In genomic region chr3:126596491-126597160, GRCm38 (mm10) we compare ENCODE assay signal across 8 mouse cellular contexts. TPM values are rescaled to one million over a fixed set of nuclear protein-coding genes. Genes with fewer than 3 reads are reported as not detected.
DNase-seq lines count a peak whose midpoint lies in the region; ATAC-seq and TF ChIP-seq lines count a peak whose summit lies in the region.

No protein-coding gene starts in this region.

- peak overlapping the region; percentile 76 for H3K9ac ChIP-seq in ES-Bruce4 (ENCODE audit: low read depth, poor library complexity, severe bottlenecking)
- H3K9ac ChIP-seq in forebrain, embryonic 15.5 days (replicated peaks), result peak overlapping the region; percentile 61
- peak overlapping the region; percentile 81 for H3K9ac ChIP-seq in neural tube, embryonic 15.5 days (replicated peaks)

- TF ChIP-seq CTCF in ES-Bruce4 (IDR thresholded peaks at IDR 0.05; ENCODE audit: low read depth, low read length), result no peak
- TF ChIP-seq CTCF in layer of hippocampus, adult 2 months (conservative IDR thresholded peaks at IDR 0.05), result peak; percentile 71
- no peak for TF ChIP-seq CTCF in lung, adult 2 months (IDR thresholded peaks at IDR 0.05; ENCODE audit: insufficient read depth, low read length)

- H3K9me3 ChIP-seq in ES-Bruce4 (replicated peaks; ENCODE audit: control insufficient read depth, insufficient read depth, low read length, poor library complexity, severe bottlenecking), result no peaks in the 10 kb centered on the region
- H3K9me3 ChIP-seq in forebrain, embryonic 15.5 days, result no peaks in the 10 kb centered on the region
- H3K9me3 ChIP-seq in neural tube, embryonic 15.5 days (replicated peaks), result no peaks in the 10 kb centered on the region

- H3K27me3 ChIP-seq in ES-Bruce4 (ENCODE audit: control insufficient read depth, insufficient read depth, low read length, poor library complexity, severe bottlenecking), result no peaks in the 10 kb centered on the region
- no peaks in the 10 kb centered on the region for H3K27me3 ChIP-seq in forebrain, embryonic 15.5 days
- H3K27me3 ChIP-seq in neural tube, embryonic 15.5 days (replicated peaks), result no peaks in the 10 kb centered on the region

- peak; percentile 74 for ATAC-seq in cerebellum, adult (ENCODE audit: insufficient number of reproducible peaks, low FRiP score, low TSS enrichment)
- ATAC-seq in forebrain, embryonic 15.5 days (replicated peaks), result peak; percentile 94
- peak; percentile 92 for ATAC-seq in neural tube, embryonic 15.5 days (ENCODE audit: low FRiP score)

- TF ChIP-seq EP300 in ES-Bruce4 (IDR thresholded peaks at IDR 0.05; ENCODE audit: insufficient read depth, low read depth, low read length), result no peak

- no peak for TF ChIP-seq POLR2A in ES-Bruce4 (IDR thresholded peaks at IDR 0.05; ENCODE audit: insufficient read depth, low read length)
- no peak; the same call in none of the 2 replicates for TF ChIP-seq POLR2A in lung, adult 2 months (IDR thresholded peaks at IDR 0.05; ENCODE audit: borderline replicate concordance, extremely low read depth, low read depth, low read length)

- H3K4me1 ChIP-seq in ES-Bruce4 (ENCODE audit: control insufficient read depth, insufficient read depth, low read length), result no peaks in the 10 kb centered on the region
- peaks cover 21% of the 10 kb centered on the region for H3K4me1 ChIP-seq in forebrain, embryonic 15.5 days
- no peaks in the 10 kb centered on the region for H3K4me1 ChIP-seq in lung, adult 2 months (ENCODE audit: control insufficient read depth, insufficient read depth, low read length)
- H3K4me1 ChIP-seq in neural tube, embryonic 15.5 days, result peaks cover 19% of the 10 kb centered on the region

- peak overlapping the region; percentile 62 for H3K27ac ChIP-seq in ES-Bruce4 (ENCODE audit: insufficient read depth, low read length)
- peak overlapping the region; percentile 91 for H3K27ac ChIP-seq in forebrain, embryonic 15.5 days (replicated peaks)
- peak overlapping the region; percentile 95 for H3K27ac ChIP-seq in layer of hippocampus, adult 2 months
- H3K27ac ChIP-seq in neural tube, embryonic 15.5 days (replicated peaks), result peak overlapping the region; percentile 99

- under 1% methylated on average over 42 of the region's 69 CpGs for WGBS in forebrain, embryonic 15.5 days
- under 1% methylated on average over 68 of the region's 69 CpGs for WGBS in lung, adult 2 months
- WGBS in neural tube, embryonic 15.5 days, result under 1% methylated on average over 59 of the region's 69 CpGs

- intact Hi-C loops in heart, postnatal 36 days (cut with DNase I), result loop anchor here (1.0 to 10.0 kb wide), 4 partner anchors 96 to 552 kb away; no protein-coding TSS in a partner anchor

- peak; percentile 84 to 90 for DNase-seq in heart, postnatal 36 days
- DNase-seq in layer of hippocampus, adult 2 months (ENCODE audit: low spot score in 2 of 2), result peak; percentile 63 to 74
- DNase-seq in lung, adult 2 months, result peak; percentile 87
- DNase-seq in testis, postnatal 10 days (ENCODE audit: low spot score), result peak; percentile 92

- H3K4me3 ChIP-seq in ES-Bruce4 (ENCODE audit: low read depth, low read length), result peak overlapping the region; percentile 86
- peak overlapping the region; percentile 64 for H3K4me3 ChIP-seq in forebrain, embryonic 15.5 days
- H3K4me3 ChIP-seq in layer of hippocampus, adult 2 months, result peak overlapping the region; percentile 76
- peak overlapping the region; percentile 92 for H3K4me3 ChIP-seq in lung, adult 2 months (replicated peaks; ENCODE audit: extremely low read depth, low read depth, low read length)
- H3K4me3 ChIP-seq in neural tube, embryonic 15.5 days (replicated peaks), result peak overlapping the region; percentile 72

- peak overlapping the region; percentile 88 for H3K4me2 ChIP-seq in forebrain, embryonic 15.5 days (replicated peaks)
- H3K4me2 ChIP-seq in neural tube, embryonic 15.5 days, result peak overlapping the region; percentile 85

- no peaks in the 10 kb centered on the region for H3K36me3 ChIP-seq in ES-Bruce4 (ENCODE audit: control insufficient read depth, insufficient read depth, low read length, poor library complexity, severe bottlenecking)
- H3K36me3 ChIP-seq in forebrain, embryonic 15.5 days, result no peaks in the 10 kb centered on the region
- no peaks in the 10 kb centered on the region for H3K36me3 ChIP-seq in neural tube, embryonic 15.5 days

RNA-seq across cellular contexts. Expression of gene Camk2d, which starts 0.5 kb away (rescaled TPM):
- polyA plus RNA-seq in ES-Bruce4 (2011; ENCODE audit: insufficient read depth, insufficient read length, low read depth, missing spikeins), result 32.9 and 40.4 TPM in 2 replicates
- polyA plus RNA-seq in forebrain, embryonic 15.5 days (2015; fragmentation: Nextera tagmentation; extraction: Ambion mirVana), result 29.9 and 30.7 TPM in 2 replicates
- 100 to 1,000 TPM; 138 to 147 TPM for total RNA-seq in heart, postnatal 36 days (2021)
- 10 to 100 TPM; 35.5 to 36.4 TPM for total RNA-seq in layer of hippocampus, adult 2 months (2021)
- polyA plus RNA-seq in lung, adult 2 months (2012; rRNA removed), result 56.8 and 61.4 TPM in 2 replicates
- polyA plus RNA-seq in neural tube, embryonic 15.5 days (2015; fragmentation: Nextera tagmentation; extraction: Ambion mirVana), result 119 and 134 TPM in 2 replicates

Comparison
In these comparisons a context has a peak if more than half of its experiments do, and no peak if none do; other contexts are left out.
1. Peak in every context shown above with its lines: DNase-seq, ATAC-seq, H3K4me3 ChIP-seq and H3K27ac ChIP-seq.